Mouse (Mus musculus): Measurements from ENCODE around the gene Mxd3. TPM values are rescaled to one million over a fixed set of nuclear protein-coding genes. Genes with fewer than 3 reads are reported as not detected.

Mxd3 gene
- polyA plus RNA-seq, 1 experiment from 2014 or later: 14.8 TPM

GRCm38 (mm10) chr13:55277203-55277602 is 52.4 kb downstream of the Mxd3 start:
- DNase-seq (ENCODE audit: low read depth, low spot score): no peak
- ChIA-PET CTCF (no interaction called here), POLR2A (no interaction called here)
- no peaks in the 10 kb centered on the region for H3K27me3 ChIP-seq
- ATAC-seq: no peak
- TF ChIP-seq CTCF (IDR thresholded peaks at IDR 0.05): no peak
- in situ Hi-C loops (cut with MboI; ENCODE audit: low pct_unique_long_range_greater_than_20kb): no loop called here

Other genes starting within 250 kb of the Mxd3 start
- 38.1 TPM for gene Uimc1, start 229.5 kb downstream of the Mxd3 start, polyA plus RNA-seq (2021)
- 22.2 TPM for gene Zfp346, start 224.5 kb downstream of the Mxd3 start, polyA plus RNA-seq (2021)
- not detected for gene Gm17617, start 196.3 kb downstream of the Mxd3 start, polyA plus RNA-seq (2021)
- gene Fgfr4, start 177.2 kb downstream of the Mxd3 start, polyA plus RNA-seq (2021): 2.6 TPM
- gene Nsd1, start 120.0 kb downstream of the Mxd3 start, polyA plus RNA-seq (2021): 15.1 TPM
- gene Prelid1, start 9.3 kb downstream of the Mxd3 start, polyA plus RNA-seq (2021): 300 TPM
- 94.0 TPM for gene Rab24, start 7.9 kb downstream of the Mxd3 start, polyA plus RNA-seq (2021)
- gene Lman2, start 33.0 kb upstream of the Mxd3 start, polyA plus RNA-seq (2021): 145 TPM
- 0.54 TPM for gene Rgs14, start 39.9 kb upstream of the Mxd3 start, polyA plus RNA-seq (2021)
- not detected for gene Slc34a1, start 68.4 kb upstream of the Mxd3 start, polyA plus RNA-seq (2021)
- gene Pfn3, start 85.4 kb upstream of the Mxd3 start, polyA plus RNA-seq (2021): not detected
- gene F12, start 97.0 kb upstream of the Mxd3 start, polyA plus RNA-seq (2021): not detected
- gene Grk6, start 115.2 kb upstream of the Mxd3 start, polyA plus RNA-seq (2021): 54.6 TPM
- 11.7 TPM for gene Prr7, start 134.4 kb upstream of the Mxd3 start, polyA plus RNA-seq (2021)
- gene Dbn1, start 158.3 kb upstream of the Mxd3 start, polyA plus RNA-seq (2021): 158 TPM
- 129 TPM for gene Pdlim7, start 183.9 kb upstream of the Mxd3 start, polyA plus RNA-seq (2021)
- 1.5 TPM for gene Dok3, start 199.5 kb upstream of the Mxd3 start, polyA plus RNA-seq (2021)
- 73.0 TPM for gene Ddx41, start 206.8 kb upstream of the Mxd3 start, polyA plus RNA-seq (2021)
- 66.5 TPM for gene Fam193b, start 241.3 kb upstream of the Mxd3 start, polyA plus RNA-seq (2021)
- 350 TPM for gene Tmed9, start 243.9 kb upstream of the Mxd3 start, polyA plus RNA-seq (2021)